Mouse (Mus musculus) cerebellum, adult 11-12 months (tissue): Measurements from ENCODE around the gene Rxra.
A peak's percentile ranks its signal among the peaks of the same experiment; 100 is the strongest.

Experiments used
- DNase-seq: peaks from one replicate; pipeline ENCODE4 v3.0.0; 2022

Rxra gene

DNA sequence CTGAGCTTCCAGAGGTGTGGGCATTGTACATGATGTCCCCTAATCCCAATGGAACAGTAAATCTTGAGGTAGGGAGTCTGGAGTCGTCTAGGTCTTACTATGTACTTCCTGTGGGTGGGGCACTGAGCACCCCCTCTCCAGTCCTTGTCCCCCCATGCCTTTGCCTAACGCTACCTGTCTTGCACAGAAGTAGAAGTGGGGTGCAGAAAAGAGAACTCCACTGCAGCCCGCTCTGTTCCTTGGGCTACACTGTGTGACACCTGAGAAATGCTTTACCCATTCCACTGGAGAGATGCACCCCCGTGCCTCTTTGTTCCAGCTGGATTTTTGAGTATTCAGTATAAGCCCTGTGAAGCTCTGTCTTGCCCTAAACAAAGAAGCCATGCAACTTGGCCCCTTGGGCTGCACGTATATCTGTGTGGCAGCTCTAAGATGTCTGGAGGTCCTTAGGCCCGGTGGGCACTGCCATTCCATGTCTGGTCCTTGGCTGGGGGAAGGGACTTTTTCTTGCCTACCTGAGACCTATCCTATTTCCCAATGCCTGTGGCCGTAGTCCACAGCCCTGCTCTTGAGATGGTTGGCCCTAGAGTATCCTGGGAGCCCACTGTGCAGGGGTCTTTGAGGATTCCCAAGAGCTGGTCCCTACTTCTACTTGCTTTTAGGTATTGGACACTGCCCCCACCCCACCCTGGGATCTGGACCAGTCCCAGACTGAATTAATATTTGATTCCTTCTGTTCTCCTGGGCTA, 67.8 kb downstream of the Rxra start:
- no peak for DNase-seq

DNA sequence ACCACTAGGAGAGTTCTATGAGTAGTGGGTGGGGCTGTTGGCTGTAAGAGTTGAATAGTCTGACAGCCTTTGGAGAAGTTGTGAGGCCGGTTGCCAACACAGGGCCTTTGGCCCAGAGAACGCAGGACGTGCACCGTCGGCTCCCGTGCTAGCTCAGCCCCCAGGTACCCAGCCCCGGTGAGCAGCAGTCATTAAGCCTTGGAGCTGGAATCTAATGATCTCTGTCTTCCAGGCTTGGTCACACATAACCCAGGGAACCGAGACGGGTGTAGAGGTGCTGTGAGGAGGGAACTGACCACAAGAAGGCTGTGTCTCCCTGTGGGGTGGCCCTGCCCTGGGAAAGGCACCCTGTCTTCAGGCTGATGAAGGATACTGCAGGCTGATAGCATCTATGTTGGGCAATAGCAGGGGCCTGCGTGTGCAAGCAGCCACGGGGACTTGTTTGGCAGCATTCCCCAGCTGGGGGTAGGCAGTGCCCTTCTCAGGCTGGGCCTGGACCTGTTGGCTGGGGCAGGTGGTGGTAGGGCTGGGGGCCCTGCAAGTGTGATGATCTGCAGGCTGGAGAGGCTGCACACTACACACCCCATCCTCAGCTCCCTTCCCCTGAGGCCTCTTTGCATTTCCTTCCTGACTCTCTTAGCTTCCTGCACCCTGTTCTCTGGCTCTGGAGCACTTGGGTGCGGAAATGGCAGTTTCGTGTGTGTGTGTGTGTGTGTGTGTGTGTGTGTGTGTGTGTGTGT, 68.5 kb downstream of the Rxra start:
- no peak for DNase-seq

DNA sequence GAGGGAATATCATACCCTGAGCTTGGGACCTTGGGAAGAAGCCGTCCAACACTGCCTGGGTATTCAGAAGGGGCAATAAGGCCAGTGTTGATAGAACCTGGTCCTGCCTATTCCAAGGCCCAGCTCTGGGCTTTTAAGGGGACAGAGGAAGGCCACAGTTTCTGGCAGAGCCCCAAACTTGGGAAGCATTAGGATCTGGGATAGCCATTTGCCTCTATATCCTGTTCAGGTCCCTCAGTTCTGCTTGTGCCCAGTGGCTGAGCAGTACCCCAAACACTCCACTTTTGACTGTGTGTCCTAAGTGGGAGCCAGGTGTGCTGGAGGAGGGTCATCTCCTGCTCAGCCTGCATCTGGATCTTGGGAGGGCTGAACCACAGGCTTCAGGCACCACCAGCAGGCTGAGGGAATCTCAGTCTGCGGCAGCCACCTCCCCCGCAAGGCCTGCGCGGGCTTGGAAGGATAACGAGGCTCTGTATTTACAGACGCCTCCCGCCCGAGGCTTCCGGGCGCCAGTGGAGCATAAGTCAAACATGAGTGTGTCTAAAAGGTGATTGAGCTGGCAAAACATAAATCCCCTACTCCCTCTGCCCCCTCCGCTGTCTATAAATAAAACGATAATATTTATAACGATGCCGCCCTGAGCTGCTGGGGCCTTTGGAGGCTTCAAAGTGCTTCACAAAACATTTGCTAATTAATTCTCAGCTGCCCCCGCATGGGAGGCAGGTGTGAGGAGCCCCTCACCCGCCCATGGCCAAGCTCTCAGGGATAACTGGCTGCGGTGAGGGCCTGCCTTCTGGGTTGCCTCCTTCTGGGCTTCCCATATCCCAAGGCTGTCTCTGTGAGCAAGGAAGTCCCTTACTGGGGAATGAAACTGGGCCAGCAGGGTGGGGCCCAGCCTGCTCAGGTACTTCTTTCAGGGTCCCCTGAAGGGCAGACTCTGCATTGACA, 69.7 kb downstream of the Rxra start:
- no peak for DNase-seq

DNA sequence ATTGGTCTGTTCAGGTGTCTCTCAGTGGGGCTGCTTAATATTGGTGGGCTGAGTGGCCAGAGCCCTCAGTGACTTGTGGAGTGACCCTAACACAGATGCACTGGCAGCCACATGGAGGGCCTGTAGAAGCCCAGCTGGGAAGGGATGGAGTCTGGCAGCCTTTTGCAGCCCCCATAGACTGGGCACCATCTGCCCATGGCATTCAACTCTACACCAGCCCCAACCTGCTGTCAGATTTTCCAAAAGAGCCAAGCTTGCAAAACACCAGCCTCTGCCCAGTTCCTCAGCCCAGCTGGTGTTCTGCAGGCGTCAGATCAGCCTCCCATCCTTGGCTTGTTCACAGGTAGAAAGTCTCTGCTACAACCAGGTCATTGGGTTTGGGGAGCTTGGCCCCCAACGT, 70.6 kb downstream of the Rxra start:
- peak; percentile 35 for DNase-seq

DNA sequence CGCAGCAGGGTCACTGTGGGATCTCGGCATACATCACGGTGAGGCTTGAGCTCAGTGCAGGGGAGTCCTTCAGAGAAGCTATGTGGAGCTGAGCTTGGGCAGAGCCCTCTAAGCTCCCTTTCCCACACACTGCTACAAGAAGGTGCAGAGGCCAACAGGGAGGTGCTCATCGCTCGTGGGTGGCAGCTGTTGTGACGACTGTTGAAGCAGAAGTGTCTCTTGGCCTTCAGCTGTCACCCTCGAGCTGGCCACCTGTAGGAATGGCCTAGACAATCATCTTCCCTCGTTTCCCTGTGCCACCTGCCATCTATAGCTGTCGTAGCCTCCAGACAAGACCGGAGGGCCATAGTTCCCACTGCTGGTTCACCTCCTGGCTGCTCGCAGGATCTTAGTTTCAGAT, 72.7 kb downstream of the Rxra start:
- DNase-seq, result no peak

DNA sequence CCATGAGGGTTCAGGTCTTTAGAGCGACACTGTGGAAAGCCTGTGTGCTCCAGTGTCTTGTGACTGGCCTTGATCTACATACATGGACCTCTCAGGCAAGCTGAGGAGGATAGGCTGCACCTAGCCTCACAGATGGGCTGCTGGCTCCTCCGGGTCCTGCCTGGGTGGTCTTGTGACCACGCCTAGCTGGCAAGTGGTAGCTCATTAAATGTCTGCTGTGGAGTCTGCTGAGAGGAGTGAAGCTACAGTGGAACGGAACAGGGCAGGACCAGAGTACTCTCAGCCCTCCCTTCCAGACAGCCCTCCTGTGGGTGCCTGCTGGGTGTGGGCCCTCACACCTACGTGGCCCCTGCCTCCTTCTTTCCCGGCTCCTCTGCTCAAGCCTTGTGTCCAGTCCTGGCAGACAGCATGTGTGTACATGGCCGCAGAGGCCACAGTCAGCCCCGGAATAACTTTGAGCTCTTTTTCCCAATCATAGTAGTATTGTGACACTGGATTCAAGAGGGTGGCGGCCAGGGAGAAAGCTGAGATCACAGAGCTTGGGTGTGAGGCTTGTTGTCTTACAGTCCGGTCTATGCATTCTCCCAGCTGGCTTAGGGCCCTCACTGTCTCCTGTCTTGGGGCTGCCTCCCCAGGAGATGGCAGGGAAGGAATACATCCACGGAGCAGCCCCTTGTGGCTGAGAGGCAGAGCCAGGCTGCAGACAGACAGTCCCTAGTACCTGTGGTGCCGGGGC, 74.3 kb downstream of the Rxra start:
- no peak for DNase-seq

DNA sequence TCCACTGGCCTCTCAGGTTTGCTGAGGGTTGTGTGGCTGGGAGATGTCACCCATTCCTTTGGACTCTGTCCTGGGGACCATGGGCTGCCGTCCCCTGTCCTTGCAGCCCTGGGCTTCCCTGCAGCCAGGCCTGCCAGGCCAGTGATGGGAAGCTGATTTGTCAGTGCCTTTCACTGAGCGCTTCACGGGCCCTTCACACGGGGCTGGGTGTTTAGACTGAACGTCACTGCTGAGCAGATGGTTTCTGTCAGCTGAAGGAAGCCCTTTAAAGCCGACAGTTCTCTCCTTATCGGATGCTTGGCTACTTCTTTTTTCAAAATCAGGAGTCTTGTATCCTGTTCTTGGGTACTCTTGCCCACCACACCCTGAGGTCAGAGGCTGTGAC, 74.9 kb downstream of the Rxra start:
- DNase-seq, result no peak

DNA sequence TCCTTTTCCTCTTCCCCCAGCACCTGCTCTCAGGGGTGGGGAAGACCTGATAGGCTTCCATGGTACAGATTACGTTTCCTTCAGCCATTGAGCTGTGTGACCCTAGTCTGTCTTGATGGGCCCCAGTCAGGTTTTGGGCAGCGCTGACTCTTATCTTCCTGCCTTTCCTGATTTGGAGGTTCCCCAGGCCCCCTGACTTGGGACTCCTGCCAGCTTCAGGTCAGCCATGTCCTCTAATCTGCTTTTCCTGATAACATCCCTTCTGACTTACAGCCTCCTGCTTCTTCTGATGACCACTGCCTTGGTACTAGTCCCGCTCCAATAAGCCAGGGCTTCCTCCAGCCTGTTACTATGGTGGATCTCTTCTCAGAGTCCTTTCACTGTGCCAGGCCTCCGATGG, 75.6 kb downstream of the Rxra start:
- DNase-seq, result no peak

DNA sequence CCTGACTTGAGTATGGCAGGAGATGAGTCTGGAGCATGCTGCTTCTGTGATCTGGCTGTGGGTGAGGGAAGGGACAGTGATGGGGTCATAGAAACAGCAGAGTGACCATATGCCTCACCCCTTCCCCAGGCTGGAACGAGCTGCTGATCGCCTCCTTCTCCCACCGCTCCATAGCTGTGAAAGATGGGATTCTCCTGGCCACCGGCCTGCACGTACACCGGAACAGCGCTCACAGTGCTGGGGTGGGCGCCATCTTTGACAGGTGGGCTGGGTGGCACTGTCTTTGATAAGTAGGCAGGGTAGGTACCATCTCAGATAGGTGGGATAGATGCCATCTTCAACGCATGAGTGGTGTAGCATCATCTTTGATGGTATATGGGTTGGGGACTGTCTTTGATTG, 77.9 kb downstream of the Rxra start:
- no peak for DNase-seq

DNA sequence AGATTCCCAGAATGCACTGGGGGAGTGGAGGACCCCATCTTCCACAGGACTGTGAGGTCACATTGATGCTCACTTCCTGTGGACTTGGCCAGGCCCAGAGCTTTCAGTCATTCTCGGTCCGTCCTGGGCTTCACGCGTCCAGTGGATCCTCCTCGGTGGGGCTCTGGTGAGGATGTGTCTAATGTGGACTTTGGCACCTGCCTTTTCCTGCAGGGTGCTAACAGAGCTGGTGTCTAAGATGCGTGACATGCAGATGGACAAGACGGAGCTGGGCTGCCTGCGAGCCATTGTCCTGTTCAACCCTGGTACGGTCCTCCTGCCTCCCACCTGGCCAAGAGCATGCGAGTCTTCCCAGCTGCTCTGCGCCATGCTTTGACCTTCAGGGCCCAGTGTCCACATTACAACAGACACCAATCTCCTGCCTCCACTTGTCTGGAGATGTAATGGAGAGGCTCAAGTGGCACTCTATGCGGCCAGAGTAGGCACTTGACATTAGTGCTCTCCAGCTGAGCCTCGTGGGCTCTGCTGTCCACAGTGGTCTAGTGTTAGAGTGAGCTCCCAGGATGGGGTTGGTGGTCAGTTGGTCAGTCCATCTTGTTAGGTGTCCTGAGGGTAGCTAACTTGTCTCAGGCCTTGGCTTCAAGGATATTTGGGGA, 79.9 kb downstream of the Rxra start:
- DNase-seq, result no peak

DNA sequence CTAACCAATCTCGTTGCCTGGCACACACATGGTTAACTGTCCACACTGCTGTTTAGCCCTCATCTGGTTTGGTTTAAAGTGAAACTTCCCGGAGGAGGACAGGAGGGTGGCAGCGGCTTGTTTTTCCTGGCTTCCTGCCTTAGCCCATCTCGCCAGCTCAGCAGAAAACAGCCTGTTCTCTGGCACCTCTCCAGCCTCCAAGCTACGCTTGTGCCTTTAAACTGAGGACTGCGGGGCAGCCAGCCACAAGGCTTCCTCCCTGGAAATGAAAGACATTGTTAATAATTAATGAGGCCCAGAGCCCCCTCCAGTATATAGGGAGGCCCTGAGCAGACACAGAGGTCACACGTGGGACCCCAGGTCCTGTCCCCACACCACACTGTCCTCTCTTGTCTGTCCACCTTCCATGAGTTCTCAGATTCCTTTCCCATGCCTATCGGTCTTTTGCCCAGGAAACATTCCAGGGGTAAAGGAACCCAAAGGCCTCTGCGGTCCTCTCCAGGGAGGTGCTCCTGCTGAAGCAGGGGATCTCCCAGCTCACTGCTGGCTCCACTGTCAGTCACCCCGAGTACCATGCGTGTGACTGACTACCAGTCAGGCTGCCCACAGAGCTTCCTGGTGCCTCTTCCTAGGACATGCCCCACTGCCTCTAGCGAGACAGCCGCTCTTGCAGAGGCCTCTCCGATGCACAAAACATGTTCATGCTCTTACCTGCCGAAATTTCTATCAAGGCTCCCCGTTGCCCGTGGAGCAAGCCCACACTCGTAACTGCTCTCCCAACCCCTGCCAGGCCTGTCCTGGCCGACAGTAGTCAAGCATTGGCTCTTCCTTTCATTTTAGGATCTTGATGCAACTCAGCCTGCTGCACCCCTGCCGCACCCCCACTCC, 82.4 kb downstream of the Rxra start:
- DNase-seq, result peak; percentile 86

DNA sequence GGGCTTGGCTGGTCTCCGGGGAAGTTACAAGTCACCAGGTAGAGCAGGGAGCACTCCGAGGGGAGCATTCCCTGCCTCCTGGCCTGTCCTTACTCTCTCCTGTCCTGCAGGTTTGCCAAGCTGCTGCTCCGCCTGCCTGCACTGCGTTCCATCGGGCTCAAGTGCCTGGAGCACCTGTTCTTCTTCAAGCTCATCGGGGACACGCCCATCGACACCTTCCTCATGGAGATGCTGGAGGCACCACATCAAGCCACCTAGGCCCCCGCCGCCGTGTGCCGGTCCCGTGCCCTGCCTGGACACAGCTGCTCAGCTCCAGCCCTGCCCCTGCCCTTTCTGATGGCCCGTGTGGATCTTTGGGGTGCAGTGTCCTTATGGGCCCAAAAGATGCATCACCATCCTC, 83.2 kb downstream of the Rxra start:
- DNase-seq, result no peak

DNA sequence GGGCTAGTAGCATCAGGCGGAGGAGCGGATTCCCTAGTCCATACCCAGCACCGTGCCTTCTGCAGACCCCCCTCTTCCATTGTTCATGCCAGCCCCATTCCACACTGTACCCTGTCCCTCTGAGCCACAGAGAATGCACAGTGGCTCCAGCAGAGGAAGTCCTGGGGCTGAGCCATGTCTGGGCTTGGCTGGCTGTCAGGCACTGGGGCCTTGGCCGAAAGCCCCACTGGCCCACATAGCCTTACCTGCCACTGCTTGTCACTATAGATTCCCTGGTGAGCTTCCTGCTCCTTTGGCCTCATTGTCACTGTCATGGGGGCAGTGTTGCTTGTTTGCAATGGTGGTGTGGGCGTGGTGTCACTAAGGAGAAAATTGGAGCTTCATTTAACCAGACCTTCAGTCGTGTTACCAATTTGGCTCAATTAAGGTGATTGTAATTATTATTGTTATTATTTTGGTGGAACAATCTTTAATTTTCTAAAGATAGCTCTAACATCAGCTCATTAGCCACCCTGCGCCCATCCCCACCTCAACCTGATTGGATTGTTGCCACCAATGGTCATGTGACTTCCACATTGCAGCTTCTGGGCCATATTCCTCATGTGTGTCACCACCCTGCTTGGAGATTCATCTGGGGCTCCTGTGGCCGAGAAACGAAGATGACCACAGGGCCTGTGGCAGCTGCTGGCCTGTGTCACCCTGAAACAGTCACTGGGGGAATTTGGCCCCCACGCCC, 85.2 kb downstream of the Rxra start:
- peak; percentile 56 for DNase-seq

DNA sequence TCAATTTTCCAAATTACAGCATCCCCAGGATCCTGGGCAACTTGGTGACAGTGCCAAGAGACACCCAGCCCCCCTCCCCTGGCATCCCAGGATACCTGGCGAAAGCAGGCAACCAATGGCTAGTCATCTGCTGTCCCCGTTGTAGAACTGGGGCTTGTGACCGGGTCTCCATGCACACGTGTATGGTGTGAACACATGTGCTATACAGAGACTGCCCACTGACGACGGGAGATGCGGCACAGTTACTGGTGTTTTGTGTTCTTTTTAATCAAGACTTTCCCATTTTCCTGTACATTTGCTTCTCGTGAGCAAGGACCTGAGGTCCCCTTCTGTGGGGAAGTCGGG, 85.7 kb downstream of the Rxra start:
- no peak for DNase-seq

DNA sequence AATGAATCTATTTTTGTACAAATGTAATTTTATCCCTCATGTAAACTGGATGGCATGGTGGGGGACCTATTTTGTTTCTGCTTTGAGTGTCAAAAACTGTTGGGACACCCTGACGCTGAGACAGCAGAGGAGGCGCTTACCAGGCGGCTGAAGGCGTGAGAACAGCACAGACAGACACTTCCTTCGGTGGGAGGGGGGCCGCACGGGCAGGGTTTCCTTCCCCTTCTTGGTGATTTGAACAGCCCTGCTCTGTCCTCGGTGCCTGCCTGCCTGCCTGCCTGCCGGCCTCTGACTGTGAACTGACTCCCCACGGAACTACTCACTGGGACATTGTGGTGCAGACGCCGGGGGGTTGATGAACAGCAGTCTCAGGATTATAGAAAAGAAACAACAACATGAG, 86.3 kb downstream of the Rxra start:
- no peak for DNase-seq

DNA sequence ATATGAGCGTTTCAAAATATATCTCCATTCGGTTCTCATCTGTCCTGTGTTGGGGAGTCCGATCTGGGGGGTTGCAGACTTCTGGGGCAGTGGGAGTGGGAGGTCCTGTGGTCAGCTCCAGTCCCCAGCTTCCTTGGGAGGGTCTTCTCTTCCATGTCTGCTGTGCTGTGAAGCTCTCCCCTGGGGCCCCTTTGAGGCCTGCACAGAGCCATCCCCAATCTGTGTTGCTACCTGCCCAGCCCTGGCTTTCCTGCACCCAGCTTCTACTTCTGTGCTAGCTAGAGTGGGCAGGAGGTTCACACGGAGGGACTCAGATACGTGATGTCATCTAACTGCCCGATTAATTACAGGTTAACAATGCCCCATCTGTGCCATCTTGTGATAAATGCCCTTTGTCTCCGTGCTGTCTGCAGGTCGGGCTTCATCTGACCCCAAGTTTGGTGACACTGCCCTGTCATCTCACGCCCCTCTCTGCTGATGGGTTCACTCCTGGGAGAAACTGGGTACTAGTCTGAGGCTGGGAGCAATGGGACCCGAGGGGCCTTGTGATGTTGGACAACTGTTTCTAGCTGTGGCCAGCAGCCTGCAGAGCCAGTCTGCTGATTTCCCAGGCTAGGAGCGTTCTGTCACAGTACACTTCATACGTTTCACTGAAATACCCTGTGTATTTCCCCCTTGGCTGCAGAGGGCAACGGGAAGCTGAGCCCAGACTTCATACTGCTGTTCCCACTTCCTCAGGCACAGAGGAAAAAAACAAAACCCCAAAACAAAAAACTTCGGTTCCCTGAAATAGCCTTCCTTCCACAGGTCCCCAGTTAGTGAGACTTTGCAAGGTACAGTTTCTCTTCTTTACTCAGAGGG, 86.9 kb downstream of the Rxra start:
- no peak for DNase-seq

DNA sequence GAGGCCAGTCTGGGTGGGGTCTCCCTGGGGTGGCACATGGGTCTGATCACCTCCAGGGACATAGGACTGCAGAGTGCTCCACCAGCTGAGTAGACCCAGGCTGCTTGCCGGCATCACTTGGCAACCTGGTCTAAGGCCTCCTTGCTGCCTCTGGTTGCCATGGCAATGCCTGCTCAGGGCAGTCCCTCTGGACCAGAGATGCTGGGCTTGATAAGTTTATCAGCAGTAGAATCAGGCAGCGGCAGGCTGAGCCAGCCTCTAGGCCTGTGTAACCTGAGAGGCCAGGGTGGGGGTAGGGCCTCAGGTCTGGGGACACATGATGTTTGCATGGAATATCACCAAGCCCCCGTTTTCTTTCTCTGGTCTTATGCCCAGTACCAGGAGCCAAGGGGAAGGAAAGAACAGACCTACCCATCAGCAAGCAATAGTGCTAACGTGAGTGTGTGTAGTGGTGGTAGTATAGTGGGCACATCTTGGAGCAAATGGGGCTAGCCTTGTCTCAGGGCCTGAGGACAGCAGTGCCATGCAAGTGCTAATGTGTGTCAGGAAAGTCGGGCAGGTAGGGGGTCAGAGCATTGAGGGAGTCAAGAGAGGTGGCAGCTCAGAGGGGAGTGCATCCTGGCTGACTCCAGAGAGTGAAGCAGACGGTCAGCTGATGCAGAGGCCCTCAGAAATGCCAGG, 88.2 kb downstream of the Rxra start:
- no peak for DNase-seq

DNA sequence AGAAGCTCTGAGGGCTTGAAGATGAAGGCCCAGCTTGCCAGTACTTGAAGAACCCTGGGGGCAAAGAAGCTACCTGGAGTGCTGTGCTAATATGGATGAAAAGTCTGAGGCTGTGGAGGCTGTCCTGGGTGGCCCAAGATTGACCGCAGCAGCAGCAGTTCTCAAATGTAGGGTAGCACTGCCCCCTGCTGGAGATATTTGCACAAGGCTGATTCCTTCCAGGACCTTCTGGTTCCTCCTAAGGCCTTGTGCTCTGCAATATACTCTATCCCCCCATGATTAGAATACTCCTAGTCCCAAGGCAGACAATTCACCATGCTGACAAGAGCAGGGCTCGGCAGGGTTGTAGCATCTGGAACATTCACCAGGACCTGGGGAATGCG, 88.7 kb downstream of the Rxra start:
- peak; percentile 69 for DNase-seq

DNA sequence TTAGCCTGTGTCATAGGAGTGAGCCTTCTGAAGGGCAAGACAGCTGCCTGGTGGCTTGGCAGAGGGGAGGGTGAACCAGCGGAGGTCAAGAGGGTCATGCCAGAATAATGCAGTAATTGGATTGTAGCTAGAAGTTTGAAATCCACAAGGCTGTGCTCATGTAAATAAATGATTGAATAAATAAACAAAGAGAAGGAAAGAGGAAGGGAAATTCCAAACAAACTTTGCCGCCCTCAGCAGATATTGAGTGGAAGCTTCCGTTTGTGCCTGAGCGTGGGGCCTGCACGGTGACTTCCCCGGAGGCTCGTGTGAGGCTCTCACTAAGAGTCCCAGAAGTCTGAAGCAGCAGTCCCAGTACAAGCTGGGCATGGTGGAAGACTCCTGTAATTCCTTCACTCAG, 91.5 kb downstream of the Rxra start:
- no peak for DNase-seq
